ENCODE assay signal across 15 mouse cellular contexts in the genomic region with DNA sequence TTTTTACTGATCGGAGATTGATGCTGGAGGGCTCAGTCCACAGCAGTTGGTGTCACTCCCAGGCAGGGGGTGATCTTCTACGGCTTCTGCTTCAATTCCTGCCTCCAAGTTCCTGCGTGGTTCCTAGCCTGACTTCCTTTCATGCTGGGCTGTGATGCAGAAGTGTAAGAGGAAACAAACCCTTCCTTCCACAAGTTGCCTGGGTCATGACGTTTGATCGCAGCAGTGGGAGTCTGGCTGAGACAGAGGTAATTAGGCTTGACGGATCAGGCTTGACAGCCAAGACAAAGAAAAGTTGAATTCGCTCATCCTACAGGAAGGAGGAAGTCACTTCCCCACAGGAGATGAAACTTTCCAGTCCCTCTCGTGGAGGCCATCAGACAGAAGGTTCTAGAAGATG.
DNase-seq lines count a peak whose midpoint lies in the region; ATAC-seq lines count a peak whose summit lies in the region.
"Had no signal": no experiment of that assay in that cellular context is flagged by ENCODE, and none has a peak within 500 bp of the region (broad histone marks: within the 10 kb centered on the region; RNA-seq: fewer than 3 reads in every experiment).

No protein-coding gene starts in this region.

- no peak overlapping the region for H3K4me3 ChIP-seq in kidney, embryonic 15.5 days (replicated peaks)
- no peak overlapping the region for H3K4me3 ChIP-seq in neural tube, embryonic 11.5 days (ENCODE audit: low read depth, low read length)
- no peak overlapping the region for H3K4me3 ChIP-seq in neural tube, embryonic 15.5 days (replicated peaks)
- H3K4me3 ChIP-seq: embryonic facial prominence, embryonic 15.5 days; heart, embryonic 15.5 days; intestine, embryonic 15.5 days; myocyte had no signal

- no peak for DNase-seq in kidney, adult 18-20 months
- DNase-seq in neural tube, embryonic 11.5 days (ENCODE audit: low spot score), result peak; percentile 38
- DNase-seq in retina, embryonic 14.5 days (ENCODE audit: low spot score), result peak; percentile 80
- DNase-seq in adrenal gland, postnatal 25 days, result no peak
- DNase-seq: cerebellum, adult 8-10 months; gastrocnemius, postnatal 14 days; right cerebral cortex, adult 18-20 months had no signal

- ATAC-seq in kidney, embryonic 15.5 days (replicated peaks; ENCODE audit: low FRiP score), result peak; percentile 52
- ATAC-seq in neural tube, embryonic 11.5 days (ENCODE audit: insufficient read depth, low FRiP score, low TSS enrichment), result no peak
- ATAC-seq in neural tube, embryonic 15.5 days (ENCODE audit: low FRiP score), result no peak
- ATAC-seq in common myeloid progenitor, adult 5-6 weeks (replicated peaks; ENCODE audit: low read depth, poor library complexity, severe bottlenecking), result peak; percentile 37
- ATAC-seq: forebrain, embryonic 16.5 days; intestine, embryonic 15.5 days had no signal

- no peaks in the 10 kb centered on the region for H3K27me3 ChIP-seq in kidney, embryonic 15.5 days
- no peaks in the 10 kb centered on the region for H3K27me3 ChIP-seq in neural tube, embryonic 11.5 days (ENCODE audit: control insufficient read depth, insufficient read depth, low read length)
- H3K27me3 ChIP-seq in neural tube, embryonic 15.5 days (replicated peaks), result no peaks in the 10 kb centered on the region
- H3K27me3 ChIP-seq: embryonic facial prominence, embryonic 15.5 days; heart, embryonic 15.5 days; intestine, embryonic 15.5 days had no signal

- H3K4me1 ChIP-seq in kidney, embryonic 15.5 days, result peaks cover 33% of the 10 kb centered on the region
- H3K4me1 ChIP-seq in neural tube, embryonic 11.5 days (ENCODE audit: control insufficient read depth, insufficient read depth, low read length), result no peaks in the 10 kb centered on the region
- H3K4me1 ChIP-seq in neural tube, embryonic 15.5 days, result no peaks in the 10 kb centered on the region
- H3K4me1 ChIP-seq: embryonic facial prominence, embryonic 15.5 days had no signal

- no peak overlapping the region for H3K9ac ChIP-seq in kidney, embryonic 15.5 days
- H3K9ac ChIP-seq in neural tube, embryonic 11.5 days (ENCODE audit: low read length), result no peak overlapping the region
- H3K9ac ChIP-seq in neural tube, embryonic 15.5 days (replicated peaks), result no peak overlapping the region
- H3K9ac ChIP-seq: embryonic facial prominence, embryonic 15.5 days; heart, embryonic 15.5 days; intestine, embryonic 15.5 days had no signal

- no peaks in the 10 kb centered on the region for H3K36me3 ChIP-seq in kidney, embryonic 15.5 days
- no peaks in the 10 kb centered on the region for H3K36me3 ChIP-seq in neural tube, embryonic 11.5 days (ENCODE audit: control insufficient read depth, insufficient read depth, low read length)
- no peaks in the 10 kb centered on the region for H3K36me3 ChIP-seq in neural tube, embryonic 15.5 days
- H3K36me3 ChIP-seq: embryonic facial prominence, embryonic 15.5 days; heart, embryonic 15.5 days; intestine, embryonic 15.5 days had no signal

- WGBS in kidney, embryonic 15.5 days, result 34% methylated on average over 8 of the region's 8 CpGs
- WGBS in neural tube, embryonic 11.5 days, result 37% methylated on average over 8 of the region's 8 CpGs
- 42% methylated on average over 8 of the region's 8 CpGs for WGBS in neural tube, embryonic 15.5 days

- no peak overlapping the region for H3K4me2 ChIP-seq in kidney, embryonic 15.5 days
- no peak overlapping the region for H3K4me2 ChIP-seq in neural tube, embryonic 11.5 days (ENCODE audit: low read depth)
- no peak overlapping the region for H3K4me2 ChIP-seq in neural tube, embryonic 15.5 days
- H3K4me2 ChIP-seq: embryonic facial prominence, embryonic 15.5 days; heart, embryonic 15.5 days; intestine, embryonic 15.5 days had no signal

- H3K27ac ChIP-seq in kidney, embryonic 15.5 days, result peak overlapping the region; percentile 46; the same call in 1 of the 2 replicates
- H3K27ac ChIP-seq in neural tube, embryonic 11.5 days (ENCODE audit: low read depth, low read length), result no peak overlapping the region
- H3K27ac ChIP-seq in neural tube, embryonic 15.5 days (replicated peaks), result no peak overlapping the region
- H3K27ac ChIP-seq: embryonic facial prominence, embryonic 15.5 days; intestine, embryonic 15.5 days had no signal

- no peaks in the 10 kb centered on the region for H3K9me3 ChIP-seq in kidney, embryonic 15.5 days (replicated peaks)
- H3K9me3 ChIP-seq in neural tube, embryonic 11.5 days (ENCODE audit: control insufficient read depth, low read length), result no peaks in the 10 kb centered on the region
- H3K9me3 ChIP-seq in neural tube, embryonic 15.5 days (replicated peaks), result no peaks in the 10 kb centered on the region
- H3K9me3 ChIP-seq: embryonic facial prominence, embryonic 15.5 days; heart, embryonic 15.5 days; intestine, embryonic 15.5 days had no signal

Comparison
In these comparisons a context has a peak if more than half of its experiments do, and no peak if none do; other contexts are left out.
1. ATAC-seq: peak in kidney, embryonic 15.5 days (single experiment) and common myeloid progenitor, adult 5-6 weeks (single experiment); none in neural tube, embryonic 11.5 days (single experiment) and neural tube, embryonic 15.5 days (single experiment).
2. DNase-seq: peak in neural tube, embryonic 11.5 days (single experiment) and retina, embryonic 14.5 days (single experiment); none in kidney, adult 18-20 months (single experiment) and adrenal gland, postnatal 25 days (single experiment).